Mouse (Mus musculus) liver, adult 2 months (tissue): ENCODE results near the gene Wdr83os.

Source experiments
- CTCF ChIP-seq: fragments of 200-500 bp; IDR thresholded peaks from 2 replicates; pipeline ENCODE4 v1.5.1; 2011; ENCODE audit warnings: low read depth, low read length, control low read depth
- POLR2A ChIP-seq: fragments of 200-500 bp; IDR thresholded peaks from 2 replicates; pipeline ENCODE4 v1.6.1; 2011; ENCODE audit warnings: low read length, control low read depth; ENCODE audit not compliant: insufficient read depth; ENCODE audit errors: extremely low read depth

DNA sequence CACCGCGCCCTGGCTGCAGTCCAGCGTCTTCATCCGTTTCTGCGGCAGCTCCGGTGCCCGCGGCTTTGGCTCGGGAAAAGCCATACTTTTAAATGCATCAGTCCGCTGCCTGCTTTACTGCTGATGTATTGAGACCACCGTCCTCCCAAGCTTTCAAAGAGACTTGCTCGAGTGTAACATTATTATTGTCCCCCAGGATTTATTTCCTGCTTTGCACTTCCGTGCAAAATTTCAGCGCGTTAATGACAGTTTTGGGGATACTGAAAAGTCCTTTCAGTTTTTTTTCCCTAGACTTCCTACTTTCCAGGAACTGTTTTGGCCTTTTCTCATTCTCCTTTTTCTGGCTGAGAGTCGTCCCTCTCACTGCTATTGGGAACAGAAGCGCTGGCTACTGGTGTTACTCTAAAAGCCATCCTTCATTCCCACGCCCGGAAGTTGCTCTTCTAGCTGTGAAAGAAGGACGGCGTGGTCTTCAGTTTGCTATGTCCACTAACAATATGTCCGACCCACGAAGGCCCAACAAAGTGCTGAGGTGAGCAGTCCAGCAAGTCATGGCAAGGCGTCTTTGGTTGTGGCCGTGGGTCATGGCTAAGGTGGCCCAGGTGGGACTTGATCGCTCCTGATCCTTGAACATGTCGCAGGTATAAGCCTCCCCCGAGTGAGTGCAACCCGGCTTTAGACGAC is at the start of gene Wdr83os:
- TF ChIP-seq POLR2A (no peak), CTCF (no peak)
